Mouse (Mus musculus) liver, embryonic 15.5 days (tissue): ENCODE measurements at regions not wholly inside any gene's neighbourhood (a gene's known extent, or its start where the extent isn't known, plus 50 kb on each side); places are given as distances from the start of the nearest gene placed in this dataset.

Experiments
- ATAC-seq: fragments of 200-750 bp; cut with Nextera tagmentation; 2 replicates; pipeline ENCODE4 v1.8.0; 2017; ENCODE audit warnings: moderate number of reproducible peaks, mild to moderate bottlenecking, moderate library complexity; ENCODE audit not compliant: insufficient read depth
- H3K27ac ChIP-seq: fragments of 300-500 bp; sonication (generic); replicated peaks from 2 replicates; pipeline ENCODE4 v1.5.1; 2015; ENCODE audit warnings: mild to moderate bottlenecking, inconsistent platforms
- H3K27me3 ChIP-seq: fragments of 300-500 bp; sonication (generic); 2 replicates; pipeline ENCODE4 v1.6.1; 2015; ENCODE audit warnings: mild to moderate bottlenecking, inconsistent platforms
- H3K36me3 ChIP-seq: fragments of 300-500 bp; sonication (generic); replicated peaks from 2 replicates; pipeline ENCODE4 v1.6.1; 2015; ENCODE audit warnings: moderate library complexity, mild to moderate bottlenecking, inconsistent platforms
- H3K4me1 ChIP-seq: fragments of 300-500 bp; sonication (generic); replicated peaks from 2 replicates; pipeline ENCODE4 v1.6.1; 2015; ENCODE audit warnings: inconsistent platforms
- H3K4me2 ChIP-seq: fragments of 300-500 bp; sonication (generic); 2 replicates; pipeline ENCODE4 v1.6.1; 2015; ENCODE audit warnings: moderate library complexity, mild to moderate bottlenecking, inconsistent platforms
- H3K4me3 ChIP-seq: fragments of 300-500 bp; sonication (generic); replicated peaks from 2 replicates; pipeline ENCODE4 v1.5.1; 2015; ENCODE audit warnings: mild to moderate bottlenecking, inconsistent platforms
- H3K9ac ChIP-seq: fragments of 300-500 bp; sonication (generic); 2 replicates; pipeline ENCODE4 v1.6.1; 2015; ENCODE audit warnings: moderate library complexity, mild to moderate bottlenecking, inconsistent platforms
- H3K9me3 ChIP-seq: fragments of 300-500 bp; sonication (generic); replicated peaks from 2 replicates; pipeline ENCODE4 v1.6.1; 2016; ENCODE audit warnings: inconsistent platforms
- WGBS: fragments of 180-500 bp; shearing (Covaris S2); methylation state at CpG from one replicate; pipeline ENCODE4 v1.1.7; 2015; ENCODE audit warnings: mixed read lengths; ENCODE audit not compliant: insufficient replicate concordance; 5-methylcytosine and 5-hydroxymethylcytosine counted together

GRCm38 (mm10) chr6:99818486-99818885 lies 92.3 kb upstream of the Prok2 start:
- no peak overlapping the region for H3K4me3 ChIP-seq
- ATAC-seq = no peak
- no peaks in the 10 kb centered on the region; the same call in 1 of the 2 replicates for H3K27me3 ChIP-seq
- no peaks in the 10 kb centered on the region for H3K4me1 ChIP-seq
- 65% methylated on average over 6 of the region's 6 CpGs for WGBS
- H3K36me3 ChIP-seq = no peaks in the 10 kb centered on the region
- no peak overlapping the region for H3K27ac ChIP-seq
- H3K9me3 ChIP-seq = no peaks in the 10 kb centered on the region
- H3K4me2 ChIP-seq = no peak overlapping the region
- no peak overlapping the region for H3K9ac ChIP-seq

GRCm38 (mm10) chr6:99817245-99817644 lies 91.1 kb upstream of the Prok2 start:
- WGBS = 76% methylated on average over 1 of the region's 1 CpGs
- Histone ChIP-seq H3K4me1 (no peaks in the 10 kb centered on the region), H3K27me3 (no peaks in the 10 kb centered on the region; the same call in 1 of the 2 replicates), H3K36me3 (no peaks in the 10 kb centered on the region), H3K9ac (no peak overlapping the region), H3K4me2 (no peak overlapping the region), H3K9me3 (no peaks in the 10 kb centered on the region), H3K27ac (no peak overlapping the region), H3K4me3 (no peak overlapping the region)
- no peak for ATAC-seq

GRCm38 (mm10) chr6:99813102-99813501 lies 86.9 kb upstream of the Prok2 start:
- WGBS = 69% methylated on average over 4 of the region's 4 CpGs
- no peaks in the 10 kb centered on the region for H3K9me3 ChIP-seq
- no peak overlapping the region for H3K4me2 ChIP-seq
- H3K27ac ChIP-seq = no peak overlapping the region
- no peaks in the 10 kb centered on the region for H3K4me1 ChIP-seq
- ATAC-seq = no peak
- no peaks in the 10 kb centered on the region for H3K36me3 ChIP-seq
- no peak overlapping the region for H3K4me3 ChIP-seq
- no peaks in the 10 kb centered on the region for H3K27me3 ChIP-seq
- no peak overlapping the region for H3K9ac ChIP-seq

GRCm38 (mm10) chr6:99811842-99812241 lies 85.7 kb upstream of the Prok2 start:
- Histone ChIP-seq H3K27me3 (no peaks in the 10 kb centered on the region), H3K9ac (no peak overlapping the region), H3K9me3 (no peaks in the 10 kb centered on the region), H3K36me3 (no peaks in the 10 kb centered on the region), H3K4me2 (no peak overlapping the region), H3K4me1 (no peaks in the 10 kb centered on the region), H3K4me3 (no peak overlapping the region), H3K27ac (no peak overlapping the region)
- 56% methylated on average over 4 of the region's 4 CpGs for WGBS
- ATAC-seq = no peak

GRCm38 (mm10) chr6:99810974-99811798 lies 85.0 kb upstream of the Prok2 start:
- H3K4me3 ChIP-seq = no peak overlapping the region
- no peaks in the 10 kb centered on the region for H3K9me3 ChIP-seq
- no peak overlapping the region for H3K27ac ChIP-seq
- no peaks in the 10 kb centered on the region for H3K27me3 ChIP-seq
- no peak for ATAC-seq
- WGBS = 48% methylated on average over 9 of the region's 9 CpGs
- no peaks in the 10 kb centered on the region for H3K36me3 ChIP-seq
- H3K9ac ChIP-seq = no peak overlapping the region
- H3K4me2 ChIP-seq = no peak overlapping the region
- no peaks in the 10 kb centered on the region for H3K4me1 ChIP-seq

- H3K27ac ChIP-seq = no peak overlapping the region
- H3K9ac ChIP-seq = no peak overlapping the region
- no peaks in the 10 kb centered on the region for H3K4me1 ChIP-seq
- no peak overlapping the region for H3K4me3 ChIP-seq
- no peaks in the 10 kb centered on the region for H3K36me3 ChIP-seq
- no peaks in the 10 kb centered on the region for H3K27me3 ChIP-seq
- 39% methylated on average over 10 of the region's 10 CpGs for WGBS
- H3K9me3 ChIP-seq = no peaks in the 10 kb centered on the region
- no peak overlapping the region for H3K4me2 ChIP-seq
- no peak for ATAC-seq
Measured at GRCm38 (mm10) chr6:99804905-99805245, 78.7 kb upstream of the Prok2 start.

- no peak for ATAC-seq
- H3K27ac ChIP-seq = no peak overlapping the region
- 23% methylated on average over 25 of the region's 25 CpGs for WGBS
- H3K9ac ChIP-seq = no peak overlapping the region
- no peaks in the 10 kb centered on the region for H3K9me3 ChIP-seq
- no peaks in the 10 kb centered on the region for H3K36me3 ChIP-seq
- no peaks in the 10 kb centered on the region for H3K27me3 ChIP-seq
- H3K4me1 ChIP-seq = no peaks in the 10 kb centered on the region
- H3K4me3 ChIP-seq = no peak overlapping the region
- no peak overlapping the region for H3K4me2 ChIP-seq
Measured at GRCm38 (mm10) chr6:99803983-99804904, 78.1 kb upstream of the Prok2 start.

- Histone ChIP-seq H3K4me2 (no peak overlapping the region), H3K36me3 (no peaks in the 10 kb centered on the region), H3K4me1 (no peaks in the 10 kb centered on the region), H3K27ac (no peak overlapping the region), H3K4me3 (no peak overlapping the region), H3K9ac (no peak overlapping the region), H3K9me3 (no peaks in the 10 kb centered on the region), H3K27me3 (no peaks in the 10 kb centered on the region)
- ATAC-seq = no peak
- WGBS = 54% methylated on average over 6 of the region's 6 CpGs
Measured at GRCm38 (mm10) chr6:99800919-99801318, 74.7 kb upstream of the Prok2 start.

- H3K4me2 ChIP-seq = no peak overlapping the region
- no peak overlapping the region for H3K4me3 ChIP-seq
- H3K9ac ChIP-seq = no peak overlapping the region
- H3K9me3 ChIP-seq = no peaks in the 10 kb centered on the region
- no peaks in the 10 kb centered on the region for H3K27me3 ChIP-seq
- H3K27ac ChIP-seq = no peak overlapping the region
- 57% methylated on average over 14 of the region's 14 CpGs for WGBS
- H3K4me1 ChIP-seq = no peaks in the 10 kb centered on the region
- no peaks in the 10 kb centered on the region for H3K36me3 ChIP-seq
- no peak for ATAC-seq
Measured at GRCm38 (mm10) chr6:99800324-99800723, 74.1 kb upstream of the Prok2 start.

GRCm38 (mm10) chr6:99796390-99796789 lies 70.2 kb upstream of the Prok2 start:
- ATAC-seq = no peak
- Histone ChIP-seq H3K4me2 (no peak overlapping the region), H3K36me3 (no peaks in the 10 kb centered on the region), H3K27ac (no peak overlapping the region), H3K9me3 (no peaks in the 10 kb centered on the region), H3K9ac (no peak overlapping the region), H3K27me3 (no peaks in the 10 kb centered on the region), H3K4me1 (no peaks in the 10 kb centered on the region), H3K4me3 (no peak overlapping the region)
- 63% methylated on average over 12 of the region's 12 CpGs for WGBS

GRCm38 (mm10) chr6:99793546-99793945 lies 67.4 kb upstream of the Prok2 start:
- no peak overlapping the region for H3K27ac ChIP-seq
- no peaks in the 10 kb centered on the region for H3K27me3 ChIP-seq
- 64% methylated on average over 10 of the region's 10 CpGs for WGBS
- ATAC-seq = no peak
- no peaks in the 10 kb centered on the region for H3K4me1 ChIP-seq
- H3K4me2 ChIP-seq = no peak overlapping the region
- H3K9me3 ChIP-seq = no peaks in the 10 kb centered on the region
- no peak overlapping the region for H3K4me3 ChIP-seq
- H3K36me3 ChIP-seq = no peaks in the 10 kb centered on the region
- no peak overlapping the region for H3K9ac ChIP-seq
